Mouse (Mus musculus): ENCODE data around the gene Ptpn11. TPM values are rescaled to one million over a fixed set of nuclear protein-coding genes. Genes with fewer than 3 reads are reported as not detected.
A peak's percentile ranks its signal among the peaks of the same experiment; 100 is the strongest.
"Not testable (repeated sequence)": the region's sequence is repeated elsewhere in the genome, so short reads cannot be mapped to it uniquely, and the experiment has no call there.

Ptpn11 gene
- polyA plus RNA-seq (2014; fragmentation: Nextera tagmentation; extraction: Ambion mirVana): 21.5 TPM in 2 replicates

GRCm38 (mm10) chr5:121190836-121191583 lies at the start of gene Ptpn11:
Gene Ptpn11, minus strand, starts transcription at chr5:121191397.
- H3K4me3 ChIP-seq (ENCODE audit: low read depth, low read length): peak within 1 kb of the TSS; percentile 96
- no peaks in the 10 kb centered on the region for H3K9me3 ChIP-seq (ENCODE audit: control insufficient read depth, low read length)
- peaks cover 24% of the 10 kb centered on the region for H3K4me1 ChIP-seq (replicated peaks; ENCODE audit: control insufficient read depth, insufficient read depth, low read length)
- H3K27ac ChIP-seq (ENCODE audit: low read depth, low read length): peak within 1 kb of the TSS; percentile 70
- H3K36me3 ChIP-seq (ENCODE audit: control insufficient read depth, insufficient read depth, low read length): no peaks in the 10 kb centered on the region
- DNase-seq (ENCODE audit: low spot score): peak; percentile 89
- peak within 1 kb of the TSS; percentile 94 for H3K9ac ChIP-seq (ENCODE audit: low read depth, low read length)
- ATAC-seq (replicated peaks; ENCODE audit: low FRiP score): peak; percentile 85
- H3K4me2 ChIP-seq: peak within 1 kb of the TSS; percentile 80
- under 1% methylated on average over 89 of the region's 98 CpGs for WGBS
- no peaks in the 10 kb centered on the region for H3K27me3 ChIP-seq (replicated peaks; ENCODE audit: control insufficient read depth, insufficient read depth, low read length)

GRCm38 (mm10) chr5:121239846-121240245 lies 48.6 kb upstream of the Ptpn11 start:
- H3K4me3 ChIP-seq (ENCODE audit: low read depth, low read length): no peak overlapping the region
- H3K36me3 ChIP-seq (ENCODE audit: control insufficient read depth, insufficient read depth, low read length): no peaks in the 10 kb centered on the region
- no peak overlapping the region for H3K9ac ChIP-seq (ENCODE audit: low read depth, low read length)
- DNase-seq (ENCODE audit: low spot score): no peak
- no peaks in the 10 kb centered on the region for H3K9me3 ChIP-seq (ENCODE audit: control insufficient read depth, low read length)
- 66% methylated on average over 5 of the region's 5 CpGs for WGBS
- H3K4me2 ChIP-seq: no peak overlapping the region
- H3K4me1 ChIP-seq (replicated peaks; ENCODE audit: control insufficient read depth, insufficient read depth, low read length): peaks cover 61% of the 10 kb centered on the region
- ATAC-seq (replicated peaks; ENCODE audit: low FRiP score): no peak
- H3K27ac ChIP-seq (ENCODE audit: low read depth, low read length): peak overlapping the region; percentile 40; the same call in 1 of the 2 replicates
- H3K27me3 ChIP-seq (replicated peaks; ENCODE audit: control insufficient read depth, insufficient read depth, low read length): no peaks in the 10 kb centered on the region

- Histone ChIP-seq H3K27ac (ENCODE audit: low read depth, low read length) (no peak overlapping the region), H3K4me3 (ENCODE audit: low read depth, low read length) (no peak overlapping the region), H3K4me1 (replicated peaks; ENCODE audit: control insufficient read depth, insufficient read depth, low read length) (peaks cover 59% of the 10 kb centered on the region), H3K9me3 (ENCODE audit: control insufficient read depth, low read length) (no peaks in the 10 kb centered on the region), H3K36me3 (ENCODE audit: control insufficient read depth, insufficient read depth, low read length) (no peaks in the 10 kb centered on the region), H3K9ac (ENCODE audit: low read depth, low read length) (no peak overlapping the region), H3K4me2 (no peak overlapping the region), H3K27me3 (replicated peaks; ENCODE audit: control insufficient read depth, insufficient read depth, low read length) (no peaks in the 10 kb centered on the region)
- no peak for ATAC-seq (replicated peaks; ENCODE audit: low FRiP score)
- DNase-seq (ENCODE audit: low spot score): no peak
- 72% methylated on average over 2 of the region's 2 CpGs for WGBS
Observed at GRCm38 (mm10) chr5:121238208-121238607, 47.0 kb upstream of the Ptpn11 start.

- no peaks in the 10 kb centered on the region for H3K36me3 ChIP-seq (ENCODE audit: control insufficient read depth, insufficient read depth, low read length)
- DNase-seq (ENCODE audit: low spot score) (no peak), ATAC-seq (replicated peaks; ENCODE audit: low FRiP score) (peak; percentile 97)
- 32% methylated on average over 5 of the region's 5 CpGs for WGBS
- no peak overlapping the region; the same call in 1 of the 2 replicates for H3K4me3 ChIP-seq (ENCODE audit: low read depth, low read length)
- H3K27ac ChIP-seq (ENCODE audit: low read depth, low read length): peak overlapping the region; percentile 95
- no peaks in the 10 kb centered on the region for H3K27me3 ChIP-seq (replicated peaks; ENCODE audit: control insufficient read depth, insufficient read depth, low read length)
- peak overlapping the region; percentile 57 for H3K4me2 ChIP-seq
- no peaks in the 10 kb centered on the region for H3K9me3 ChIP-seq (ENCODE audit: control insufficient read depth, low read length)
- H3K4me1 ChIP-seq (replicated peaks; ENCODE audit: control insufficient read depth, insufficient read depth, low read length): peaks cover 42% of the 10 kb centered on the region
- peak overlapping the region; percentile 57 for H3K9ac ChIP-seq (ENCODE audit: low read depth, low read length)
Observed at GRCm38 (mm10) chr5:121236171-121236570, 45.0 kb upstream of the Ptpn11 start.

- no peaks in the 10 kb centered on the region for H3K9me3 ChIP-seq (ENCODE audit: control insufficient read depth, low read length)
- 41% methylated on average over 2 of the region's 2 CpGs for WGBS
- peak overlapping the region; percentile 81 for H3K27ac ChIP-seq (ENCODE audit: low read depth, low read length)
- H3K4me1 ChIP-seq (replicated peaks; ENCODE audit: control insufficient read depth, insufficient read depth, low read length): peaks cover 42% of the 10 kb centered on the region
- H3K4me3 ChIP-seq (ENCODE audit: low read depth, low read length): no peak overlapping the region
- 0 out of 2 replicates have a peak, but pooled peaks cover 4% of the 10 kb centered on the region for H3K36me3 ChIP-seq (ENCODE audit: control insufficient read depth, insufficient read depth, low read length)
- DNase-seq (ENCODE audit: low spot score) (no peak), ATAC-seq (replicated peaks; ENCODE audit: low FRiP score) (peak; percentile 62)
- no peak overlapping the region for H3K9ac ChIP-seq (ENCODE audit: low read depth, low read length)
- H3K4me2 ChIP-seq: peak overlapping the region; percentile 40
- no peaks in the 10 kb centered on the region for H3K27me3 ChIP-seq (replicated peaks; ENCODE audit: control insufficient read depth, insufficient read depth, low read length)
Observed at GRCm38 (mm10) chr5:121233726-121234125, 42.5 kb upstream of the Ptpn11 start.

- 100% methylated on average over 1 of the region's 1 CpGs for WGBS
- Histone ChIP-seq H3K27me3 (replicated peaks; ENCODE audit: control insufficient read depth, insufficient read depth, low read length) (no peaks in the 10 kb centered on the region), H3K9ac (ENCODE audit: low read depth, low read length) (no peak overlapping the region), H3K27ac (ENCODE audit: low read depth, low read length) (no peak overlapping the region; the same call in 1 of the 2 replicates), H3K36me3 (ENCODE audit: control insufficient read depth, insufficient read depth, low read length) (0 out of 2 replicates have a peak, but pooled peaks cover 4% of the 10 kb centered on the region), H3K4me3 (ENCODE audit: low read depth, low read length) (no peak overlapping the region), H3K4me1 (replicated peaks; ENCODE audit: control insufficient read depth, insufficient read depth, low read length) (peaks cover 47% of the 10 kb centered on the region), H3K4me2 (no peak overlapping the region), H3K9me3 (ENCODE audit: control insufficient read depth, low read length) (no peaks in the 10 kb centered on the region)
- no peak for ATAC-seq (replicated peaks; ENCODE audit: low FRiP score)
- DNase-seq (ENCODE audit: low spot score): no peak
Observed at GRCm38 (mm10) chr5:121232789-121233188, 41.6 kb upstream of the Ptpn11 start.

GRCm38 (mm10) chr5:121230811-121231210 lies 39.6 kb upstream of the Ptpn11 start:
- Histone ChIP-seq H3K4me1 (replicated peaks; ENCODE audit: control insufficient read depth, insufficient read depth, low read length) (peaks cover 40% of the 10 kb centered on the region), H3K9me3 (ENCODE audit: control insufficient read depth, low read length) (no peaks in the 10 kb centered on the region), H3K36me3 (ENCODE audit: control insufficient read depth, insufficient read depth, low read length) (0 out of 2 replicates have a peak, but pooled peaks cover 4% of the 10 kb centered on the region), H3K4me2 (peak overlapping the region; percentile 26; the same call in 1 of the 2 replicates), H3K4me3 (ENCODE audit: low read depth, low read length) (no peak overlapping the region), H3K27me3 (replicated peaks; ENCODE audit: control insufficient read depth, insufficient read depth, low read length) (no peaks in the 10 kb centered on the region), H3K27ac (ENCODE audit: low read depth, low read length) (no peak overlapping the region), H3K9ac (ENCODE audit: low read depth, low read length) (no peak overlapping the region)
- DNase-seq (ENCODE audit: low spot score) (no peak), ATAC-seq (replicated peaks; ENCODE audit: low FRiP score) (peak; percentile 51)
- WGBS: 62% methylated on average over 9 of the region's 9 CpGs

- Histone ChIP-seq H3K36me3 (ENCODE audit: control insufficient read depth, insufficient read depth, low read length) (0 out of 2 replicates have a peak, but pooled peaks cover 4% of the 10 kb centered on the region), H3K9ac (ENCODE audit: low read depth, low read length) (no peak overlapping the region), H3K27ac (ENCODE audit: low read depth, low read length) (no peak overlapping the region), H3K4me2 (no peak overlapping the region), H3K27me3 (replicated peaks; ENCODE audit: control insufficient read depth, insufficient read depth, low read length) (no peaks in the 10 kb centered on the region), H3K4me1 (replicated peaks; ENCODE audit: control insufficient read depth, insufficient read depth, low read length) (peaks cover 46% of the 10 kb centered on the region), H3K4me3 (ENCODE audit: low read depth, low read length) (no peak overlapping the region), H3K9me3 (ENCODE audit: control insufficient read depth, low read length) (no peaks in the 10 kb centered on the region)
- ATAC-seq (replicated peaks; ENCODE audit: low FRiP score): no peak
- 86% methylated on average over 2 of the region's 2 CpGs for WGBS
- no peak for DNase-seq (ENCODE audit: low spot score)
Observed at GRCm38 (mm10) chr5:121229182-121229581, 38.0 kb upstream of the Ptpn11 start.

GRCm38 (mm10) chr5:121227330-121227729 lies 36.1 kb upstream of the Ptpn11 start:
- not testable (repeated sequence) for H3K27me3 ChIP-seq (replicated peaks; ENCODE audit: control insufficient read depth, insufficient read depth, low read length); H3K36me3 ChIP-seq (ENCODE audit: control insufficient read depth, insufficient read depth, low read length); H3K9me3 ChIP-seq (ENCODE audit: control insufficient read depth, low read length); H3K4me2 ChIP-seq; H3K4me3 ChIP-seq (ENCODE audit: low read depth, low read length); H3K27ac ChIP-seq (ENCODE audit: low read depth, low read length); ATAC-seq (replicated peaks; ENCODE audit: low FRiP score); DNase-seq (ENCODE audit: low spot score); H3K9ac ChIP-seq (ENCODE audit: low read depth, low read length)
- H3K4me1 ChIP-seq (replicated peaks; ENCODE audit: control insufficient read depth, insufficient read depth, low read length): peaks cover 44% of the 10 kb centered on the region
- 80% methylated on average over 1 of the region's 1 CpGs for WGBS

Measured in liver, embryonic 11.5 days (tissue).